Mouse (Mus musculus) forebrain, embryonic 16.5 days (tissue): Measurements from ENCODE around the gene Clmp. TPM values are rescaled to one million over a fixed set of nuclear protein-coding genes. Genes with fewer than 3 reads are reported as not detected.
"Not testable (repeated sequence)": the region's sequence is repeated elsewhere in the genome, so short reads cannot be mapped to it uniquely, and the experiment has no call there.

ENCODE experiments used
- ATAC-seq: fragments of 200-750 bp; cut with Nextera tagmentation; 2 replicates; pipeline ENCODE4 v1.8.0; 2017; ENCODE audit warnings: mild to moderate bottlenecking, moderate library complexity
- H3K27ac ChIP-seq: fragments of 300-500 bp; sonication (generic); 2 replicates; pipeline ENCODE4 v1.5.1; 2014; ENCODE audit warnings: low read length, control low read depth
- H3K27me3 ChIP-seq: fragments of 300-500 bp; sonication (generic); replicated peaks from 2 replicates; pipeline ENCODE4 v1.6.1; 2014; ENCODE audit warnings: low read length; ENCODE audit not compliant: control insufficient read depth, insufficient read depth
- H3K36me3 ChIP-seq: fragments of 300-500 bp; sonication (generic); 2 replicates; pipeline ENCODE4 v1.6.1; 2014; ENCODE audit not compliant: control insufficient read depth, insufficient read depth
- H3K4me1 ChIP-seq: fragments of 300-500 bp; sonication (generic); replicated peaks from 2 replicates; pipeline ENCODE4 v1.6.1; 2014; ENCODE audit warnings: low read length; ENCODE audit not compliant: control insufficient read depth, insufficient read depth
- H3K4me2 ChIP-seq: fragments of 300-500 bp; sonication (generic); 2 replicates; pipeline ENCODE4 v1.6.1; 2014; ENCODE audit warnings: mild to moderate bottlenecking, low read length, control low read depth
- H3K4me3 ChIP-seq: fragments of 300-500 bp; sonication (generic); replicated peaks from 2 replicates; pipeline ENCODE4 v1.5.1; 2014; ENCODE audit warnings: mild to moderate bottlenecking, low read length, control low read depth
- H3K9ac ChIP-seq: fragments of 300-500 bp; sonication (generic); replicated peaks from 2 replicates; pipeline ENCODE4 v1.6.1; 2014; ENCODE audit warnings: low read depth, low read length, control low read depth
- H3K9me3 ChIP-seq: fragments of 300-500 bp; sonication (generic); 2 replicates; pipeline ENCODE4 v1.6.1; 2016; ENCODE audit warnings: low read length; ENCODE audit not compliant: control insufficient read depth
- WGBS: fragments of 180-500 bp; shearing (Covaris S2); extraction: QIAGEN DNeasy Blood & Tissue Kit; methylation state at CpG from one replicate; pipeline ENCODE4 v1.1.7; 2014; 5-methylcytosine and 5-hydroxymethylcytosine counted together
- polyA plus RNA-seq: library from polyadenylated mRNA; unstranded; fragments of >200 nt; fragmentation: Nextera tagmentation; extraction: Ambion mirVana; gene quantifications from 2 replicates; pipeline ENCODE4 v1.2.1, GENCODE M21; 2015

The Clmp gene
- polyA plus RNA-seq, 1 experiment from 2014 or later, result 64.7 TPM

DNA sequence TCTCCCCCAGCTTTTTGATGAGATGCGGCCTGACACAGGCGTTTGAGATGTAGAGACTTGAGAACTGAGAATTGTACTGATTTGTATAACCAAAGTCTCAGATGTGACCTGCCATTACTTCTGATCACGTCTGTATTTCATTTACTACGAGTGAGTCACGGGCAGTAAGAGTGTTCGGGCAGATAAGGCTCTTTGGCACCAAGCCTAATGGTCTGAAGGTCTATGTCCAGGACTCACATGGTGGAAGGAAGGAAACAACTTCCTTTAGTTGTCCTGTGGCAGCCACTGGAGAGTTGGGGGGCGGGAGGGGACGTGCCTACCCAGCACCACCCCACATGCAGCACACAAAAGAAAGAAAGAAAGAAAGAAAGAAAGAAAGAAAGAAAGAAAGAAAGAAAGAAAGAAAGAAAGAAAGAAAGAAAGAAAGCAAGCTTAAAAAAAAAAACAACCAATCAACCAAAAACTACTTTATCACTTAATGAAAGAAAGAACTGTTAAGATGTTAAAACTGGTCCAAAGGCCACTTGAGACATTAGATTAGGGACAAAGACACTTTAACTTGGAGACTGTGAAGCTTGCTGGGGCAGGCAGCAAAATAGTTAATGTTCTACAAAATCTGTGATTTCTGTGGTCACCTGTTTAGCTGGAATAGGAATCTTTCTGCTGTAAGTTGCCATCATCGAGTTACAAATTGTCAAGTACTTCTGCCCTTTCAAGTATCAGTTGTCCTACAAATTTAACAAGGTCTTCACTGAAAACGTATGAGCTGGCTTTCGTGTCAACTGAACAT lies 90.9 kb downstream of the Clmp start:
- no peak for ATAC-seq
- Histone ChIP-seq H3K27me3 (0 out of 2 replicates have a peak, but pooled peaks cover 3% of the 10 kb centered on the region), H3K4me1 (no peaks in the 10 kb centered on the region), H3K4me2 (no peak overlapping the region), H3K4me3 (no peak overlapping the region), H3K27ac (no peak overlapping the region), H3K36me3 (0 out of 2 replicates have a peak, but pooled peaks cover 2% of the 10 kb centered on the region), H3K9me3 (no peaks in the 10 kb centered on the region), H3K9ac (no peak overlapping the region)
- WGBS, result 66% methylated on average over 11 of the region's 11 CpGs

DNA sequence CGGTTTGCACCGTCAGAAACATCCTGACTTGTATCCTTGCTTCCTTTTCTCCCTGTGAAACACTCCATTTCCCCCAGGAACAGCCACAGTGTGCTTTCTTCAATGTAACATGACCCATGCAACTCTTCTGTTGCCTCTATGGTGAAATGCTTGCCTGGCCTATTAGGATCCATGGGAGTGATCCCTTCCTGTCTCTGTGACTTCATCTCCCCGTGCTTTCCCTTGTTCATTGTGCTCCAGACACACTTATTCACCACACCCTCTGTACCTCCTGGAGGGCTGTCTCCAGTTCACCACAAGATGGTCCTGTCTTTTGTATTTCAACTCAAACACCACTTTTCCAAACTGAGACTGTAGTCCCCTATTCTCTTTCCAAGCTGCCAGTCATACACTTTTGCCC lies 94.3 kb downstream of the Clmp start:
- Histone ChIP-seq H3K4me3 (no peak overlapping the region), H3K27me3 (0 out of 2 replicates have a peak, but pooled peaks cover 3% of the 10 kb centered on the region), H3K36me3 (0 out of 2 replicates have a peak, but pooled peaks cover 4% of the 10 kb centered on the region), H3K4me2 (no peak overlapping the region), H3K9me3 (no peaks in the 10 kb centered on the region), H3K9ac (no peak overlapping the region), H3K4me1 (peaks cover 8% of the 10 kb centered on the region), H3K27ac (no peak overlapping the region)
- ATAC-seq, result no peak
- 66% methylated on average over 3 of the region's 3 CpGs for WGBS

DNA sequence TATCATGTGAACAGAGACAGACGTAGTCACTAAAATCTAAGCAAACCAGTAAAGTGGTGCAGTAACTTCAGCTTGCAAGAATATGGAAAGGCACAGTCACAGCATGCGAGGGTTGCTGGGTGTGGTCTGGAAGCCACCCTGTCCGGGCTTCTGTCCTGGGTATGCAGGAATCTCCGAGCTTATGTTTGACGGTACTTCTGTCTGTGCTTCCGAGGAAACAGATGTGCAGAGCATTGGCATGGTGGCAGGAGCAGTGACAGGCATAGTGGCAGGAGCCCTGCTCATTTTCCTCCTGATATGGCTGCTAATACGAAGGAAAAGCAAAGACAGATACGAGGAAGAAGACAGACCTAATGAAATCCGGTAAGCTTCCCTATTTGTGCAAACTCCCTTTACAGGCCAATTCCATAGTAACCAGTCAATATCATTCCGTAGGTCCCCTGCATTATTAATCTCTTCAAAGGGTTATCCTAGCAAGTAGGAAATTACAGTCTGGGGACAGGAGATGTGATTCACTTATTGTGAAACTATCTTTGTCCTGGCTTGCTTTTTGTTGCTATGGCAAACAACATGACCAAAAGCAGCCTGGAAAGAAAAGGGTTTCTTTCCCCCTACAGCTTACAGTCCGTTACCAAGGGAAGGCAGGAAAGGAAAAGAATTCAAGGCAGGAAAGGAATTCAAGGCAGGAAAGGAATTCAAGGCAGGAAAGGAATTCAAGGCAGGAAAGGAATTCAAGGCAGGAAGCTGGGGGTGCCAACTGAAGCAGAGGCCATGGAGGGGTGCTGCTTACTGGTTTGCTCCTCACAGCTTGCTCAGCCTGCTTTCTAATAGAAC lies 95.3 kb downstream of the Clmp start:
- H3K27ac ChIP-seq, result no peak overlapping the region
- no peak overlapping the region for H3K4me2 ChIP-seq
- no peak for ATAC-seq
- no peak overlapping the region for H3K9ac ChIP-seq
- H3K4me1 ChIP-seq, result peaks cover 11% of the 10 kb centered on the region
- 70% methylated on average over 11 of the region's 11 CpGs for WGBS
- H3K27me3 ChIP-seq, result 0 out of 2 replicates have a peak, but pooled peaks cover 3% of the 10 kb centered on the region
- 0 out of 2 replicates have a peak, but pooled peaks cover 4% of the 10 kb centered on the region for H3K36me3 ChIP-seq
- no peaks in the 10 kb centered on the region for H3K9me3 ChIP-seq
- H3K4me3 ChIP-seq, result no peak overlapping the region

DNA sequence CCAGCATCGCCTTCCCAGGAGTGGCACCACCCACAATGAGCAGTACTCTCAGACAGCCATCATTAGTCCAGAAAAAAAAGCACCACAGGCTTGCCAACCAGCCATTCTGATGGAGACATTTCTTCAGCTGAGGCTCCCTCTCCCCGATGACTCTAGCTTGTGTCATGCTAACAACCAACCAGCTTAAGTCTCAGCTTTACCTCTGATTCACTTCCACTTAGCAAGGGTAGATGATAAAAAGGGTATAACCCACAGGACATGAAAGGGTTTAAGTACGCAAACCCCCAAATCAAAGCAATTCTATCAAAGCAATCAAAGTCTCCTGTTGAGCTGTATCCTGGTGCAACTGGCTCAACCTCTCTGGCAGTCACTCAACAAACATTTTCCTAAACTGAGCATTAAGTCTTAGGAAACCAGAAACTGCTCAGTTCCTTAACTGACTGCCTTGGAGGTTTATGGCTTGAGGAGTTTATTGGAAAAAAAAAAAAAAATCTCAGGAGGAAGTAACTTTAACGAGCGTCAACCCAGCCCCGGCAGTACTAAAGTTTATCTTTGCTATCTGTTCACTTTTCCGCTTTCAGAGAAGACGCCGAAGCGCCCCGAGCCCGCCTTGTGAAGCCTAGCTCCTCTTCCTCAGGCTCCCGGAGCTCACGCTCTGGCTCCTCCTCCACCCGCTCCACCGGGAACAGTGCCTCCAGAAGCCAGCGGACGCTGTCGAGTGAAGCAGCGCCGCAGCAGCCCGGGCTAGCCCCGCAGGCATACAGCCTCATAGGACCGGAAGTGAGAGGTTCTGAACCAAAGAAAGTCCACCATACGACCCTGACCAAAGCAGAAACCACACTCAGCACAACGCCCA lies 96.2 kb downstream of the Clmp start:
- Histone ChIP-seq H3K4me3 (no peak overlapping the region), H3K27me3 (0 out of 2 replicates have a peak, but pooled peaks cover 3% of the 10 kb centered on the region), H3K9ac (no peak overlapping the region), H3K27ac (no peak overlapping the region), H3K36me3 (0 out of 2 replicates have a peak, but pooled peaks cover 4% of the 10 kb centered on the region), H3K4me1 (peaks cover 11% of the 10 kb centered on the region), H3K9me3 (no peaks in the 10 kb centered on the region), H3K4me2 (peak overlapping the region; percentile 14; the same call in 1 of the 2 replicates)
- ATAC-seq, result no peak
- 32% methylated on average over 26 of the region's 26 CpGs for WGBS

DNA sequence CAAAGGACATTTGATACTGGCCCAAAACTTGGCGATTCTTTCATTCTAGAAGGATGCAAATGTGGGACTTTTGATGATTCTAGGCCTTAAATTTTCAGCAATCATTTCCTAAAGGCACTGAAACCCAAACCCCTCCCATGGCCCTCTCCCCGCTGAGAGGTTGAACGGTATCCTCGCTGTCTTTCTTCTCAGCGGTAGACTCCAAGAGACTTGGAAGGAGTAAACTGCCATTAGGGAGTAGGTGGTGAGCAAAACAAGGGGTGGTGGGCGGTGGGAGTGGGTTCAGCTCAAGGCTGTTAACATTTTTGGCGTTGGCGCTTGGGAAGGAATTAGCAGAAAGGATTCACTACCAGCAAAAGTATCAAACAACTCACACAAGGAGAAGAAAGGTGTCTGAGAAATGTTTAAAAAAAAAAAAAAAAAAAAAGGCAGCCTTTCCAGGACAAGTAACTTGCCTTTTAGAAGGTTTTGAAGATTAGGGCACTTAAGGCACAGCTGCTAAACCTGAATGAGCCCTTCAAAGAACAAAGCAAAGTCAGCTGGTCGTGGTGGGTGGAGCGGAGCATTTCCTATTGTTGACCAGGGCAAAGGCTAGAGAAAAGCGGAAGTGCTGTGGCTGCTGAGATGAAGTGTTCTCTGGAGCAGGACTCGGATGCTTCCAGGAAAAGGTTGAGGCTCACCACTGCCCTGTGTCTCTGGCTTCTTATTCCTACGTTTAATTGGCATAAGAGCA lies 98.0 kb downstream of the Clmp start:
- Histone ChIP-seq H3K36me3 (0 out of 2 replicates have a peak, but pooled peaks cover 4% of the 10 kb centered on the region), H3K9ac (no peak overlapping the region), H3K27me3 (0 out of 2 replicates have a peak, but pooled peaks cover 3% of the 10 kb centered on the region), H3K27ac (no peak overlapping the region), H3K4me2 (no peak overlapping the region), H3K9me3 (no peaks in the 10 kb centered on the region), H3K4me1 (peaks cover 11% of the 10 kb centered on the region), H3K4me3 (no peak overlapping the region)
- 0 out of 2 replicates have a peak, but pooled peaks have one; percentile 10 for ATAC-seq
- WGBS, result 8% methylated on average over 13 of the region's 13 CpGs

DNA sequence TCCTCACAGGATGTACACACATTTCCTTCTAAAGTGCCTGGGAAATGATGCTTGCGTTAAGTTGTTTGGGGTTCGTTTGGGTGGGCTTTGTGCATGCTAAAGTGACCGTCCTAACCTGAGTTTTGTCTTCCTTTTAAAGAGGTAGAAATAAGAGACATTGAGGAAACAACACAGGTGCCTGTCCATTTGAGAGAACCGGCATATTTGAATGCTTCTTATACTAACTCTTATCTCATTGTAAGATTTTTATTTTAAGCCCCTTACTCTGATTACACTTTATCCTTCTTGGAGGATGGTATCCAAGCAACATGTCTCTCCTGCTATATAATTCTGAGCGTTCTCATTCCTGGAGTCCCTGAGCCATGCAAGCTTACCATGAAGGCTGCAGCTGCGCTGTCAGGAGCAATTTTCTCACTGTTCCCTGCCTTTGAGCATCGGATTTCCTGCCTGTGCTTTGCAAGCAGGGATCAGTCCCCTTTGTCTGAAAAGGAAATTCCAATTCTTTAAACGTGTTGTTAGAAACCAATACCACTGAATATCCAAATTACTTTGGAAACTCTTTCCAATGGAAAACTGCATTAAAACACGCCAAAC lies 98.7 kb downstream of the Clmp start:
- Histone ChIP-seq H3K36me3 (0 out of 2 replicates have a peak, but pooled peaks cover 4% of the 10 kb centered on the region), H3K9ac (peak overlapping the region; percentile 16; the same call in 1 of the 2 replicates), H3K27ac (peak overlapping the region; percentile 70), H3K9me3 (no peaks in the 10 kb centered on the region), H3K4me1 (peaks cover 11% of the 10 kb centered on the region), H3K4me3 (no peak overlapping the region), H3K27me3 (0 out of 2 replicates have a peak, but pooled peaks cover 3% of the 10 kb centered on the region), H3K4me2 (peak overlapping the region; percentile 27)
- 5% methylated on average over 9 of the region's 9 CpGs for WGBS
- peak; percentile 78 for ATAC-seq

DNA sequence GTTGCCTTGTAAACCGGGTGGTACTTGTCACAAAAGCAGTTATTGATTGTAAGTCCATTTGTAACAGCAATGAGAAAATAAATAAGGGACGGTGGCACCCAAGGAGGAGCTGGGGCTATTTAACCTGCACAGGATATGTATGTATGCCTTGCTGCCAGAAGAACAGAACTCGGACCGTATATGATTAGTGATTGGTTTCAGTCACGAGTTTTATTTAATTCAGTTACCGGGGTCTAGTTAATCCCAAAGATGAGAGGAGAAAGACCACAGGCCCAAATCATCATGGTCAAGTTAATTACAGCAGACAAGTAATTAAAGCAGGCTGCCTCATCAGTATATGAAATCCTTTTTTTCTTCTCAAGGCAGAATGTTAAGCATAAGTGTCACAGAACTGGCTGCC lies 99.7 kb downstream of the Clmp start:
- no peak overlapping the region for H3K9ac ChIP-seq
- peaks cover 11% of the 10 kb centered on the region for H3K4me1 ChIP-seq
- H3K4me3 ChIP-seq, result no peak overlapping the region
- H3K36me3 ChIP-seq, result 0 out of 2 replicates have a peak, but pooled peaks cover 4% of the 10 kb centered on the region
- 50% methylated on average over 6 of the region's 6 CpGs for WGBS
- H3K4me2 ChIP-seq, result no peak overlapping the region
- ATAC-seq, result no peak
- no peaks in the 10 kb centered on the region for H3K9me3 ChIP-seq
- 0 out of 2 replicates have a peak, but pooled peaks cover 3% of the 10 kb centered on the region for H3K27me3 ChIP-seq
- H3K27ac ChIP-seq, result no peak overlapping the region

DNA sequence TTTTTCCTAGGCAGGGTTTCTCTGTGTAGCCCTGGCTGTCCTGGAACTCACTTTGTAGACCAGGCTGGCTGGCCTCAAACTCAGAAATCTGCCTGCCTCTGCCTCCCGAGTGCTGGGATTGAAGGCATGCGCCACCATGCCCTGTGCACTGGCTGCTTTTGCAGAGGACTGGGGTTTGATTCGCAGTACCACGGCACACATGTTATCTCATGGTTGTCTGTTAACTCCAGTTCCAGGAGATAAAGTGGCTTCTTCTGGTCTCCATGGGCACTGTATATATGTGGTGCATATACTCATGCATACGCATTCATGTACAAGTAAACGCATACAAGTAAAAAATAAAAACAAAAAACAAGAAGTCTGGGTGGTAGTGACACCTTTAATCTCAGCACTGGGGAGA lies 101.1 kb downstream of the Clmp start:
- not testable (repeated sequence) for H3K9me3 ChIP-seq, H3K36me3 ChIP-seq, H3K4me2 ChIP-seq, H3K27ac ChIP-seq, ATAC-seq, H3K9ac ChIP-seq, H3K27me3 ChIP-seq, H3K4me3 ChIP-seq
- peaks cover 11% of the 10 kb centered on the region for H3K4me1 ChIP-seq
- 98% methylated on average over 6 of the region's 6 CpGs for WGBS
